Mouse (Mus musculus) liver, adult 10 weeks (tissue): ENCODE measurements around the gene Sapcd2. TPM values are rescaled to one million over a fixed set of nuclear protein-coding genes. Genes with fewer than 3 reads are reported as not detected.

ENCODE experiments used
- polyA plus RNA-seq: library from polyadenylated mRNA; stranded (reverse); fragments of 350-450 nt; fragmentation: Illumina TruSeq; extraction: RNeasy Lipid Tissue Mini Kit (QIAGEN cat#74804); gene quantifications from one replicate; pipeline ENCODE4 v1.2.3, GENCODE M21; 2014; ENCODE audit warnings: low read depth, low replicate concordance

The Sapcd2 gene
- not detected for polyA plus RNA-seq

DNA sequence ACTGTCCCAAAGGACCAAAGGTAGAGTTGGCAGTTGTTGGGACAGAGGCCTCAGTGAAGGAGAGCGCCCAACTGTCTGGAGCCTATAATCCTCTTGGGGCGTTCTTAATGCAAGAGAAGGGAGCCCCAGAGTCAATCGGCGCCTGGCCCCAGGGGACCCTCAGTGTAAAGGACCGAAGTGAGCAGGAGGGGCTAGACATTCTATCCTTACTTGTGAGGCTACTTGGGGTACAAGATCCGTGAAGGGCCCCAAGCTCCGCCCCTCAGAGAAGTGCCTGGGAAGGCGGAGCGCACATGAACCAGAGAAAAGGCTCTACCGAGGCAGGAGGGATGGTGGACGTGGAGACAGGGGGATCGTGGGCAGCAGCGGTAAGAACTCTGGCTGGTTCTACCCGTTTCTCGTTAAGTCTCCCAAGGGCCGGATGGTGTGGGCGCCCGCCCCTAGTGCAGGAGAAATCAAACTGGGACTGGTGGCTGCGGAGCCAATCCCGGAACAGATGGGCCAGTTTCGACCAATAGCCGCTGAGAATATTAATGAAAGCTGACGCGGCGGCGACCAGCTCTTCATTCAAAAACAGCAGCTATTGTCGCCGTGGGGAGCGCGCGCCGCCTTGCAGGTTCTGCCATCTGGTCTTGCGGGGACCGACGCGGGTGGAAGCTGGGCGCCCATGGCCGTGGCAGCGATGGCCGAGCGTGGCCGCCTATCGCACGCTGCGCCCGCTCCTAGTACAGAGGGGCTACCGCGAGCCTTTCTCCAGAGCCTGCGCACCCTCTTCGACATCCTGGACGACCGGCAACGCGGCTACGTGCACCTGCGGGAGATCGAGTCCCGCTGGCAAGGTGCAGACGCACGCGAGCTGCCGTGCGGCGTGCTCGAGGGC is at the start of gene Sapcd2:
Sapcd2 (plus strand) TSS at position 558 of the 880 bp plus-strand sequence.

GRCm38 (mm10) chr2:25332286-25333160 is 39.6 kb upstream of the Sapcd2 start, which contains the start of gene Man1b1:
Gene Man1b1, plus strand, starts transcription at chr2:25332338.

GRCm38 (mm10) chr2:25356208-25357079 is 15.7 kb upstream of the Sapcd2 start, which contains the start of gene Dpp7:
Gene Dpp7, minus strand, starts transcription at chr2:25356359.

GRCm38 (mm10) chr2:25365091-25365761 is 6.9 kb upstream of the Sapcd2 start, which contains the start of gene Uap1l1:
Gene Uap1l1, minus strand, starts transcription at chr2:25365682.

DNA sequence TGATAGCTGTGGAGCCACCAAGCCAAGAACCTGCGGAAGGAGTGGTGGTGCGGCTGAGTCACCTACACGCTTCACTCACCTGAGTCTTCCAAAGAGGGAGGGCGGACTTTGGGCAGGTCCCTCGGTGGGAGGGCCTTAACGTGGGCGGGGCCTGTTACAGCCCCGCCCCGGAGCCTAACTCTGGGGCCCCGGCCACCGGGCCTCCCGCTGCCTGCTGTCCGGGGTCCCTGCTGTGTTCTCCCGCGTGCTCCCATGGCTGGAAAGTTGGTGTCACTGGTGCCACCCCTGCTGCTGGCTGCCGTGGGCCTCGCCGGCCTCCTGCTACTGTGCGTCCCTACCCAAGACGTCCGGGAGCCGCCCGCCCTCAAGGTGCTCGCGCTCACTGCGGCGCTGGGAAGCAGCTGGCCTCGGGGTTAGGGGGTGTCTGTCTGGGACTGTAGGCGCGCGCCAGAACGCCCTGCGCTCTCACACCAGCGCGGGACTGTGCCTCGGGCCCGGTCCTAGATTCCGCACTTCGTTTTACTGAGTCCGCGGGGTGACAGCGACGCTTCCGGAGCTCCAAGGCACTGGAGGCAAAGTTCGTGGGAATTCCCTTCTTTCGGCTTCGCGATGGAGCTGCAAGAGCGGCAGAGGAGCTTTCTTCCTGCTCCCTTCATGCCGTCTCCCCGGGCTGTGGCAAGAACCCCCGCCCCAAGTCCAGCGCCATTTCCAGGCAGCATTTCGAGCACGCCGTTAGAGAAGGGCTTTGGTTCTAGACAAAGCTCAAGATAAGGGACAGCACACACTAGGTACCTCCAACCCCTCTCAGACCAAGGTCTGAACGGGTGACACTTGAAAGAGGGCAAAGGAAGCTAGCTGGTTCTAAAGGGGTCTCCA is 23.8 kb downstream of the Sapcd2 start, which contains the start of gene Entpd2:
Entpd2 (plus strand) TSS at position 154 of the 876 bp plus-strand sequence.

DNA sequence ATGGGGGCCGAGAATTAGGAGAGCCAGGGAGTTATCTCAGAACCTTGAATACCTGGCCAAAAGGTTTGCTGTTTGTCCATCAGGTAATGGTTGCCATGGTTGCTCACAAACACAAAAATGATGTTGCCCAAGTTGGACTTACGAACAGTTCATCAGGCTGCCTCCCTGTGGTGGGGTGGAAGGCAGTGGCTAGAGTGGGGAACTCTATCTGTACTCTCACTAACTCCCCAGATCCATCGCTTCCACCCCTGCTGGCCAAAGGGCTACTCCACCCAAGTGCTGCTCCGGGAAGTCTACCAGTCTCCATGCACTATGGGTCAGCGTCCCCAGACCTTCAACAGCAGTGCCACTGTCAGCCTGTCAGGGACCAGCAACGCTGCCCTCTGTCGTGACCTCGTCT is 26.9 kb downstream of the Sapcd2 start, which contains the start of gene Npdc1:
Npdc1 (plus strand) TSS at position 301 of the 400 bp plus-strand sequence.

DNA sequence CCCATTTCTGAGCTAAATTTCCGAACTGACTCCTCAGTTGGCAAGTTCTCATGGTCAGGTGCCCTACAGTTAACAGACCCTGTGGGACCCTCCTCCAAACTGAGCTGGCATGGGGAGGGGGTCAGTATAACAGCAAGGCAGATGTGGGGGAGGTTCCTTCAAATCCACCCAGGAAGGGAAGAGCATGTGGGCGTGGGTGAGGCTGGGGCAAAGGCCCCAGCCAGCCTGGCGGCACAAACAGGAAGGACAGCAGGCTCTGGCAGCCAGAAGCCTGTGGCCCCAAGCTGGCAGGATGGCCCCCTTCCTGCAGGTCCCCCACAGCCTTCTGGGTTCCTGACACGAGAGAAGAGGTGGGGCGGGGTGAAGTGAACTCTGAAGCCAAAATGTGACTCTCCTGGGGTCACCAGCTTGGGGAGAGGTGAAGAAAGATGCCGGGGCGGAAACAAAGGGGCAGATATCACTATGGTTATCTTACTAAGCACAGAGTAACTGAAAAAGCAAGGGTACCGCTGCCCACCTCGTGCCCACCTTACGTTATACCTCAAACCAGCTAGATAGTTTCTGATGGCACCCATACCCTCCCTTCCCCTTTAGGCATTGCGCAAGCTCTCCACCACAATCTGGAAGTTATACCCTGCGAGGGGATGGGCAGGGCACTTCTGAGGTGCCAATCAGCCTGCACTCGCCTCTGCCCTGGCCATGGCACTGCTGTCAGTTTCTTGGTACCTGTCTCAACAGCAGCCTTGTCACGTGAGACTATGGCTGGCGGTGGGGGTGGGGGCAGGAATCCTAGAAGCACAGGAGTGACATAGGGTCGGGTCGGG is 50.7 kb downstream of the Sapcd2 start, which contains the start of gene Fut7:
Fut7 (plus strand) TSS at position 681 of the 824 bp plus-strand sequence.

Other genes starting within 250 kb of the Sapcd2 start
- 0.61 TPM for gene Nrarp, start 191.6 kb upstream of the Sapcd2 start, polyA plus RNA-seq
- 0.56 TPM for gene Tor4a, start 175.4 kb upstream of the Sapcd2 start, polyA plus RNA-seq
- 4.3 TPM for gene Nelfb, start 160.8 kb upstream of the Sapcd2 start, polyA plus RNA-seq
- not detected for gene Stpg3, start 157.7 kb upstream of the Sapcd2 start, polyA plus RNA-seq
- not detected for gene Fam166a, start 153.6 kb upstream of the Sapcd2 start, polyA plus RNA-seq
- 31.1 TPM for gene Tubb4b, start 147.6 kb upstream of the Sapcd2 start, polyA plus RNA-seq
- not detected for gene Slc34a3, start 138.0 kb upstream of the Sapcd2 start, polyA plus RNA-seq
- not detected for gene Rnf224, start 135.5 kb upstream of the Sapcd2 start, polyA plus RNA-seq
- not detected for gene Rnf208, start 130.1 kb upstream of the Sapcd2 start, polyA plus RNA-seq
- not detected for gene Cysrt1, start 129.9 kb upstream of the Sapcd2 start, polyA plus RNA-seq
- 0.69 TPM for gene AL732309.1, start 125.5 kb upstream of the Sapcd2 start, polyA plus RNA-seq
- 0.85 TPM for gene Tmem203, start 116.9 kb upstream of the Sapcd2 start, polyA plus RNA-seq
- 0.19 TPM for gene Tprn, start 109.7 kb upstream of the Sapcd2 start, polyA plus RNA-seq
- 2.6 TPM for gene Ssna1, start 99.9 kb upstream of the Sapcd2 start, polyA plus RNA-seq
- gene Anapc2, start 99.8 kb upstream of the Sapcd2 start, polyA plus RNA-seq: 7.9 TPM
- gene Tmem210, start 84.2 kb upstream of the Sapcd2 start, polyA plus RNA-seq: not detected
- not detected for gene Lrrc26, start 82.4 kb upstream of the Sapcd2 start, polyA plus RNA-seq
- gene Grin1, start 53.1 kb upstream of the Sapcd2 start, polyA plus RNA-seq: not detected
- gene Man1b1, start 40.0 kb upstream of the Sapcd2 start, polyA plus RNA-seq: 8.7 TPM
- gene Dpp7, start 16.0 kb upstream of the Sapcd2 start, polyA plus RNA-seq: 4.9 TPM
- 1.8 TPM for gene Uap1l1, start 6.6 kb upstream of the Sapcd2 start, polyA plus RNA-seq
- not detected for gene Entpd2, start 23.6 kb downstream of the Sapcd2 start, polyA plus RNA-seq
- gene Npdc1, start 27.0 kb downstream of the Sapcd2 start, polyA plus RNA-seq: 1.1 TPM
- gene Fut7, start 50.9 kb downstream of the Sapcd2 start, polyA plus RNA-seq: not detected
- gene Abca2, start 56.4 kb downstream of the Sapcd2 start, polyA plus RNA-seq: 2.0 TPM
- gene Clic3, start 84.5 kb downstream of the Sapcd2 start, polyA plus RNA-seq: not detected
- 57.0 TPM for gene Paxx, start 88.8 kb downstream of the Sapcd2 start, polyA plus RNA-seq
- 2.1 TPM for gene Ptgds, start 97.7 kb downstream of the Sapcd2 start, polyA plus RNA-seq
- not detected for gene Lcn12, start 121.6 kb downstream of the Sapcd2 start, polyA plus RNA-seq
- 1.9 TPM for gene Fbxw5, start 128.4 kb downstream of the Sapcd2 start, polyA plus RNA-seq
- 156 TPM for gene C8g, start 129.4 kb downstream of the Sapcd2 start, polyA plus RNA-seq
- 0.93 TPM for gene Traf2, start 174.6 kb downstream of the Sapcd2 start, polyA plus RNA-seq
- 9.1 TPM for gene Edf1, start 185.5 kb downstream of the Sapcd2 start, polyA plus RNA-seq
- not detected for gene Mamdc4, start 202.5 kb downstream of the Sapcd2 start, polyA plus RNA-seq
- gene Phpt1, start 202.9 kb downstream of the Sapcd2 start, polyA plus RNA-seq: 3.5 TPM
- gene Ajm1, start 209.4 kb downstream of the Sapcd2 start, polyA plus RNA-seq: not detected
- gene Rabl6, start 236.2 kb downstream of the Sapcd2 start, polyA plus RNA-seq: 7.1 TPM
- gene Ccdc183, start 245.4 kb downstream of the Sapcd2 start, polyA plus RNA-seq: not detected
- 7.4 TPM for gene Tmem141, start 249.7 kb downstream of the Sapcd2 start, polyA plus RNA-seq